Mouse (Mus musculus) heart, embryonic 11.5 days (tissue): ENCODE measurements around the gene Gm3376. TPM values are rescaled to one million over a fixed set of nuclear protein-coding genes. Genes with fewer than 3 reads are reported as not detected.
"Not testable (repeated sequence)": the region's sequence is repeated elsewhere in the genome, so short reads cannot be mapped to it uniquely, and the experiment has no call there.

ENCODE experiments used
- ATAC-seq: fragments of 200-750 bp; cut with Nextera tagmentation; replicated peaks from 2 replicates; pipeline ENCODE4 v1.8.0; 2017; ENCODE audit warnings: moderate library complexity; ENCODE audit not compliant: insufficient number of reproducible peaks, low FRiP score, low TSS enrichment
- H3K27ac ChIP-seq: fragments of 300-500 bp; sonication (generic); 2 replicates; pipeline ENCODE4 v1.5.1; 2014; ENCODE audit warnings: mild to moderate bottlenecking, low read depth, low read length
- H3K27me3 ChIP-seq: fragments of 300-500 bp; sonication (generic); 2 replicates; pipeline ENCODE4 v1.6.1; 2014; ENCODE audit warnings: mild to moderate bottlenecking, low read length, mixed read lengths; ENCODE audit not compliant: control insufficient read depth, insufficient read depth
- H3K36me3 ChIP-seq: fragments of 300-500 bp; sonication (generic); 2 replicates; pipeline ENCODE4 v1.6.1; 2014; ENCODE audit warnings: mild to moderate bottlenecking, low read length, moderate library complexity, mixed read lengths; ENCODE audit not compliant: control insufficient read depth, insufficient read depth
- H3K4me1 ChIP-seq: fragments of 300-500 bp; sonication (generic); 2 replicates; pipeline ENCODE4 v1.6.1; 2014; ENCODE audit warnings: low read length; ENCODE audit not compliant: control insufficient read depth, insufficient read depth
- H3K4me2 ChIP-seq: fragments of 300-500 bp; sonication (generic); 2 replicates; pipeline ENCODE4 v1.6.1; 2014; ENCODE audit warnings: mild to moderate bottlenecking, moderate library complexity
- H3K4me3 ChIP-seq: fragments of 300-500 bp; sonication (generic); 2 replicates; pipeline ENCODE4 v1.5.1; 2014; ENCODE audit warnings: low read depth, low read length
- H3K9ac ChIP-seq: fragments of 300-500 bp; sonication (generic); 2 replicates; pipeline ENCODE4 v1.6.1; 2014; ENCODE audit warnings: mild to moderate bottlenecking, low read depth, low read length, moderate library complexity
- H3K9me3 ChIP-seq: fragments of 300-500 bp; sonication (generic); replicated peaks from 2 replicates; pipeline ENCODE4 v1.6.1; 2016; ENCODE audit warnings: low read length; ENCODE audit not compliant: control insufficient read depth
- WGBS: fragments of 180-500 bp; shearing (Covaris S2); extraction: QIAGEN DNeasy Blood & Tissue Kit; methylation state at CpG from one replicate; pipeline ENCODE4 v1.1.7; 2014; ENCODE audit not compliant: insufficient replicate concordance; 5-methylcytosine and 5-hydroxymethylcytosine counted together
- polyA plus RNA-seq: library from polyadenylated mRNA; unstranded; fragments of >200 nt; fragmentation: Nextera tagmentation; extraction: Ambion mirVana; gene quantifications from 2 replicates; pipeline ENCODE4 v1.2.1, GENCODE M21; 2014

Gm3376 gene
- not detected in 2 replicates for polyA plus RNA-seq

DNA sequence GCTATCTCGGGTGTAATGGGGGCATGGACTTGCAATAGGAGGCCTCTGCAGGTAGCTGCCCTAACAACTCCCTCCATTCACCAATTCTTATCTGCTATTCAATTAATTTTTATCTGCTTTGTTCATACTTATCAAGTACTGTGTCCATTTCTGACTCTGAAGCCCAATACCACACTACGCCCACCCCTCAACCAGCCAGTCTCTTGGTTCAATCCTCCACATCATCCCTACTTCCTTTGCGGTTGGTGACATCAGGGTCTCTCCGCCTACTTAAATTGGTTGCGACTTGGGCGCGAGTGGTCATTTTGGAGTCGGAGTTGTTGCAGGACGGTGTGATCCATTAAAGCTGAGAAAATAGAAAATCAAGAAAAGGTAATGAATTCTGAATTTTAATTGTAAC lies at the start of gene Gm3376:
Gene Gm3376, plus strand, starts transcription at position 301 of the 400 bp plus-strand sequence.
- H3K9me3 ChIP-seq, H3K9ac ChIP-seq, ATAC-seq, H3K27me3 ChIP-seq, H3K27ac ChIP-seq, H3K36me3 ChIP-seq, H3K4me3 ChIP-seq, H3K4me2 ChIP-seq, H3K4me1 ChIP-seq: not testable (repeated sequence)
- no CpG with 5 or more reads among the region's 9 CpGs for WGBS
